Mouse (Mus musculus) brain, embryonic 14.5 days (tissue): ENCODE measurements around the gene Pianp.

Experiments
- CTCF ChIP-seq: fragments of 200-500 bp; IDR thresholded peaks from 2 replicates; pipeline ENCODE4 v1.5.1; 2012; ENCODE audit warnings: inconsistent platforms, mild to moderate bottlenecking, moderate library complexity, borderline replicate concordance; ENCODE audit not compliant: insufficient read depth, insufficient read length; ENCODE audit errors: extremely low read depth
- POLR2A ChIP-seq: fragments of 200-500 bp; IDR thresholded peaks from 2 replicates; pipeline ENCODE4 v1.6.1; 2012; ENCODE audit warnings: mild to moderate bottlenecking, inconsistent platforms, borderline replicate concordance; ENCODE audit not compliant: poor library complexity, insufficient read depth, insufficient read length, severe bottlenecking; ENCODE audit errors: extremely low read depth

GRCm38 (mm10) chr6:124967766-124968165, 28.7 kb upstream of the Pianp start:
- TF ChIP-seq POLR2A (no peak), CTCF (peak; percentile 56; the same call in 1 of the 2 replicates)
